Mouse (Mus musculus) bone marrow macrophage, adult 2 months (primary cell): ENCODE measurements around the gene Dok3.

Source experiments
- CTCF ChIP-seq: IDR thresholded peaks from 2 replicates; pipeline ENCODE4 v1.5.1; 2012; ENCODE audit warnings: low read depth, mild to moderate bottlenecking, low read length, moderate library complexity
- POLR2A ChIP-seq: IDR thresholded peaks from 2 replicates; pipeline ENCODE4 v1.6.1; 2012; ENCODE audit warnings: mild to moderate bottlenecking, low read depth, low read length, borderline replicate concordance

- TF ChIP-seq POLR2A = no peak
- TF ChIP-seq CTCF = no peak
Measured at GRCm38 (mm10) chr13:55574321-55574720, 45.2 kb upstream of the Dok3 start.
